Mouse (Mus musculus): ENCODE results near the gene Pdlim5. TPM values are rescaled to one million over a fixed set of nuclear protein-coding genes. Genes with fewer than 3 reads are reported as not detected.

The Pdlim5 gene
- polyA plus RNA-seq, 1 experiment = 1.1 TPM

- H3K36me3 ChIP-seq (ENCODE audit: control insufficient read depth) = no peaks in the 10 kb centered on the region
Observed at GRCm38 (mm10) chr3:142421470-142421869, 26.0 kb upstream of the Pdlim5 start.

GRCm38 (mm10) chr3:142417996-142418395, 22.5 kb upstream of the Pdlim5 start:
- TF ChIP-seq GATA1 (IDR thresholded peaks at IDR 0.05; ENCODE audit: low read length) = no peak
- no peak for TF ChIP-seq TAL1 (IDR thresholded peaks at IDR 0.05; ENCODE audit: low read length)

More at GRCm38 (mm10) chr3:142421470-142421869, 26.0 kb upstream of the Pdlim5 start:
- TF ChIP-seq TAL1 (IDR thresholded peaks at IDR 0.05; ENCODE audit: low read length) (no peak), GATA1 (IDR thresholded peaks at IDR 0.05; ENCODE audit: low read length) (no peak)
- no peaks in the 10 kb centered on the region for H3K9me3 ChIP-seq (ENCODE audit: control insufficient read depth, low read length)
- H3K4me3 ChIP-seq (replicated peaks) = no peak overlapping the region
- no peaks in the 10 kb centered on the region for H3K27me3 ChIP-seq (ENCODE audit: control insufficient read depth)
- H3K4me1 ChIP-seq (ENCODE audit: control insufficient read depth) = no peaks in the 10 kb centered on the region

GRCm38 (mm10) chr3:142413345-142413885, 17.9 kb upstream of the Pdlim5 start:
- no peaks in the 10 kb centered on the region for H3K9me3 ChIP-seq (ENCODE audit: control insufficient read depth, low read length)
- H3K4me3 ChIP-seq (replicated peaks) = no peak overlapping the region
- H3K4me1 ChIP-seq (ENCODE audit: control insufficient read depth) = no peaks in the 10 kb centered on the region
- H3K27me3 ChIP-seq (ENCODE audit: control insufficient read depth) = no peaks in the 10 kb centered on the region
- no peaks in the 10 kb centered on the region for H3K36me3 ChIP-seq (ENCODE audit: control insufficient read depth)
- TF ChIP-seq TAL1 (IDR thresholded peaks at IDR 0.05; ENCODE audit: low read length) (no peak), GATA1 (IDR thresholded peaks at IDR 0.05; ENCODE audit: low read length) (no peak)

More at GRCm38 (mm10) chr3:142417996-142418395, 22.5 kb upstream of the Pdlim5 start:
- Histone ChIP-seq H3K4me1 (ENCODE audit: control insufficient read depth) (no peaks in the 10 kb centered on the region), H3K27me3 (ENCODE audit: control insufficient read depth) (no peaks in the 10 kb centered on the region), H3K36me3 (ENCODE audit: control insufficient read depth) (no peaks in the 10 kb centered on the region), H3K9me3 (ENCODE audit: control insufficient read depth, low read length) (no peaks in the 10 kb centered on the region), H3K4me3 (replicated peaks) (no peak overlapping the region)

- TF ChIP-seq TAL1 (IDR thresholded peaks at IDR 0.05; ENCODE audit: low read length) (no peak), GATA1 (IDR thresholded peaks at IDR 0.05; ENCODE audit: low read length) (no peak)
- Histone ChIP-seq H3K9me3 (ENCODE audit: control insufficient read depth, low read length) (no peaks in the 10 kb centered on the region), H3K4me1 (ENCODE audit: control insufficient read depth) (no peaks in the 10 kb centered on the region), H3K27me3 (ENCODE audit: control insufficient read depth) (no peaks in the 10 kb centered on the region), H3K36me3 (ENCODE audit: control insufficient read depth) (no peaks in the 10 kb centered on the region), H3K4me3 (replicated peaks) (no peak overlapping the region)
Observed at GRCm38 (mm10) chr3:142410930-142411329, 15.4 kb upstream of the Pdlim5 start.

GRCm38 (mm10) chr3:142394796-142395508, 544 bp downstream of the Pdlim5 start:
- TF ChIP-seq GATA1 (IDR thresholded peaks at IDR 0.05; ENCODE audit: low read length) (no peak), TAL1 (IDR thresholded peaks at IDR 0.05; ENCODE audit: low read length) (no peak)
- H3K4me1 ChIP-seq (ENCODE audit: control insufficient read depth) = peaks cover 23% of the 10 kb centered on the region
- no peaks in the 10 kb centered on the region for H3K36me3 ChIP-seq (ENCODE audit: control insufficient read depth)
- no peaks in the 10 kb centered on the region for H3K9me3 ChIP-seq (ENCODE audit: control insufficient read depth, low read length)
- H3K27me3 ChIP-seq (ENCODE audit: control insufficient read depth) = no peaks in the 10 kb centered on the region; the same call in 1 of the 2 replicates
- H3K4me3 ChIP-seq (replicated peaks) = peak overlapping the region; percentile 81

- H3K27me3 ChIP-seq (ENCODE audit: control insufficient read depth) = no peaks in the 10 kb centered on the region; the same call in 1 of the 2 replicates
Observed at GRCm38 (mm10) chr3:142394000-142394411, 1.5 kb downstream of the Pdlim5 start.

GRCm38 (mm10) chr3:142391531-142391930, 4.0 kb downstream of the Pdlim5 start:
- no peak overlapping the region for H3K4me3 ChIP-seq (replicated peaks)
- no peaks in the 10 kb centered on the region for H3K36me3 ChIP-seq (ENCODE audit: control insufficient read depth)
- H3K27me3 ChIP-seq (ENCODE audit: control insufficient read depth) = no peaks in the 10 kb centered on the region; the same call in 1 of the 2 replicates
- no peaks in the 10 kb centered on the region for H3K9me3 ChIP-seq (ENCODE audit: control insufficient read depth, low read length)
- TF ChIP-seq TAL1 (IDR thresholded peaks at IDR 0.05; ENCODE audit: low read length) (no peak), GATA1 (IDR thresholded peaks at IDR 0.05; ENCODE audit: low read length) (no peak)
- peaks cover 23% of the 10 kb centered on the region for H3K4me1 ChIP-seq (ENCODE audit: control insufficient read depth)

More at GRCm38 (mm10) chr3:142394000-142394411, 1.5 kb downstream of the Pdlim5 start:
- TF ChIP-seq TAL1 (IDR thresholded peaks at IDR 0.05; ENCODE audit: low read length) (no peak), GATA1 (IDR thresholded peaks at IDR 0.05; ENCODE audit: low read length) (no peak)
- Histone ChIP-seq H3K4me3 (replicated peaks) (peak overlapping the region; percentile 81), H3K9me3 (ENCODE audit: control insufficient read depth, low read length) (no peaks in the 10 kb centered on the region), H3K36me3 (ENCODE audit: control insufficient read depth) (no peaks in the 10 kb centered on the region), H3K4me1 (ENCODE audit: control insufficient read depth) (peaks cover 23% of the 10 kb centered on the region)

- H3K9me3 ChIP-seq (ENCODE audit: control insufficient read depth, low read length) = no peaks in the 10 kb centered on the region
- H3K4me1 ChIP-seq (ENCODE audit: control insufficient read depth) = peaks cover 15% of the 10 kb centered on the region
- TF ChIP-seq GATA1 (IDR thresholded peaks at IDR 0.05; ENCODE audit: low read length) (no peak), TAL1 (IDR thresholded peaks at IDR 0.05; ENCODE audit: low read length) (no peak)
- no peaks in the 10 kb centered on the region for H3K36me3 ChIP-seq (ENCODE audit: control insufficient read depth)
- no peaks in the 10 kb centered on the region; the same call in 1 of the 2 replicates for H3K27me3 ChIP-seq (ENCODE audit: control insufficient read depth)
- H3K4me3 ChIP-seq (replicated peaks) = no peak overlapping the region
Observed at GRCm38 (mm10) chr3:142390288-142390687, 5.2 kb downstream of the Pdlim5 start.

- Histone ChIP-seq H3K36me3 (ENCODE audit: control insufficient read depth) (no peaks in the 10 kb centered on the region), H3K4me3 (replicated peaks) (no peak overlapping the region), H3K9me3 (ENCODE audit: control insufficient read depth, low read length) (no peaks in the 10 kb centered on the region), H3K27me3 (ENCODE audit: control insufficient read depth) (no peaks in the 10 kb centered on the region), H3K4me1 (ENCODE audit: control insufficient read depth) (no peaks in the 10 kb centered on the region)
- TF ChIP-seq GATA1 (IDR thresholded peaks at IDR 0.05; ENCODE audit: low read length) = no peak
- TF ChIP-seq TAL1 (IDR thresholded peaks at IDR 0.05; ENCODE audit: low read length) = no peak
Observed at GRCm38 (mm10) chr3:142388189-142388588, 7.3 kb downstream of the Pdlim5 start.

All from erythroblast, embryonic 14.5 days (primary cell).